Mouse (Mus musculus) liver, embryonic 16.5 days (tissue): ENCODE measurements around the gene Pld4. TPM values are rescaled to one million over a fixed set of nuclear protein-coding genes. Genes with fewer than 3 reads are reported as not detected.

ENCODE experiments used
- ATAC-seq: fragments of 200-750 bp; cut with Nextera tagmentation; 2 replicates; pipeline ENCODE4 v1.8.0; 2017; ENCODE audit warnings: low read depth, mild to moderate bottlenecking, moderate number of reproducible peaks, moderate library complexity
- H3K27ac ChIP-seq: fragments of 300-500 bp; sonication (generic); 2 replicates; pipeline ENCODE4 v1.5.1; 2014; ENCODE audit warnings: mild to moderate bottlenecking, low read length
- H3K27me3 ChIP-seq: fragments of 300-500 bp; sonication (generic); 2 replicates; pipeline ENCODE4 v1.6.1; 2014; ENCODE audit warnings: low read depth, low read length, mixed read lengths; ENCODE audit not compliant: control insufficient read depth, insufficient read depth
- H3K36me3 ChIP-seq: fragments of 300-500 bp; sonication (generic); 2 replicates; pipeline ENCODE4 v1.6.1; 2014; ENCODE audit warnings: mild to moderate bottlenecking; ENCODE audit not compliant: control insufficient read depth, insufficient read depth
- H3K4me1 ChIP-seq: fragments of 300-500 bp; sonication (generic); 2 replicates; pipeline ENCODE4 v1.6.1; 2014; ENCODE audit warnings: low read depth, low read length, mixed read lengths; ENCODE audit not compliant: control insufficient read depth
- H3K4me2 ChIP-seq: fragments of 300-500 bp; sonication (generic); 2 replicates; pipeline ENCODE4 v1.6.1; 2014; ENCODE audit warnings: low read depth, low read length, mixed read lengths
- H3K4me3 ChIP-seq: fragments of 300-500 bp; sonication (generic); 2 replicates; pipeline ENCODE4 v1.5.1; 2014; ENCODE audit warnings: low read depth, mild to moderate bottlenecking, low read length
- H3K9ac ChIP-seq: fragments of 300-500 bp; sonication (generic); 2 replicates; pipeline ENCODE4 v1.6.1; 2014; ENCODE audit warnings: low read depth, low read length
- H3K9me3 ChIP-seq: fragments of 300-500 bp; sonication (generic); replicated peaks from 2 replicates; pipeline ENCODE4 v1.6.1; 2016; ENCODE audit warnings: low read length; ENCODE audit not compliant: control insufficient read depth
- WGBS: fragments of 180-500 bp; shearing (Covaris S2); extraction: QIAGEN DNeasy Blood & Tissue Kit; methylation state at CpG from one replicate; pipeline ENCODE4 v1.1.7; 2014; ENCODE audit not compliant: insufficient replicate concordance; 5-methylcytosine and 5-hydroxymethylcytosine counted together
- polyA plus RNA-seq: library from polyadenylated mRNA; unstranded; fragments of >200 nt; fragmentation: Nextera tagmentation; extraction: Ambion mirVana; gene quantifications from 2 replicates; pipeline ENCODE4 v1.2.1, GENCODE M21; 2015

Pld4 gene
- polyA plus RNA-seq = 19.4 and 20.3 TPM in 2 replicates

- H3K4me3 ChIP-seq = peak within 1 kb of the TSS; percentile 26
- 21% methylated on average over 4 of the region's 4 CpGs for WGBS
- H3K4me1 ChIP-seq = peaks cover 3% of the 10 kb centered on the region; the same call in 1 of the 2 replicates
- H3K36me3 ChIP-seq = no peaks in the 10 kb centered on the region
- no peaks in the 10 kb centered on the region for H3K27me3 ChIP-seq
- no peak for ATAC-seq
- no peak within 1 kb of the TSS for H3K4me2 ChIP-seq
- H3K9me3 ChIP-seq = no peaks in the 10 kb centered on the region
- H3K9ac ChIP-seq = no peak within 1 kb of the TSS
- peak within 1 kb of the TSS; percentile 41 for H3K27ac ChIP-seq
Observed at GRCm38 (mm10) chr12:112760154-112760926, at the start of gene Pld4. TSS of gene Pld4 (plus strand) at chr12:112760655.

DNA sequence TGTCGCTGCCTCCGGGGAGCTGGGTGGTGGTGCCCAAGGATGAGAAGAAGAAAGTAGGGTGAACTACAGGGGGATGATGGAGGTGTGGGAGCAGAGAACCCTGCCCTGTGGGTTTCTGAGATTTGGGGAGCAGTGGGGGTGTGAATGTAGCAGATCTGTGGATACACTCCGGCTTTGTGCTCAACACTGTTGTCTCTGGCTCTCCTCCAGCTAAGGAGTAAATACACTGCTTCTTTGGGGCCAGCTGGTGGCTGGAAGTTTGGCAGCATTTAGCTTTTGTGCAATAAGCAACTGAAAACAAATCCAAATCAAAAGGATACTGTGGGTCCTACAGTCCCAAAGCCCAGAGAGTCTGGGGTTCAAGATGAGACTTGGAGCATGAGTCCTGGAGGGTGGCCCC is 46.5 kb upstream of the Pld4 start:
- Histone ChIP-seq H3K27ac (no peak overlapping the region), H3K9ac (no peak overlapping the region), H3K4me1 (no peaks in the 10 kb centered on the region; the same call in 1 of the 2 replicates), H3K4me3 (no peak overlapping the region), H3K36me3 (no peaks in the 10 kb centered on the region), H3K4me2 (no peak overlapping the region), H3K27me3 (no peaks in the 10 kb centered on the region), H3K9me3 (no peaks in the 10 kb centered on the region)
- WGBS = 48% methylated on average over 3 of the region's 3 CpGs
- ATAC-seq = peak; percentile 33; the same call in 1 of the 2 replicates

- Histone ChIP-seq H3K4me3 (no peak overlapping the region), H3K9ac (no peak overlapping the region), H3K4me2 (no peak overlapping the region), H3K9me3 (no peaks in the 10 kb centered on the region), H3K27me3 (peaks cover 17% of the 10 kb centered on the region), H3K4me1 (peaks cover 1% of the 10 kb centered on the region; the same call in 1 of the 2 replicates), H3K27ac (no peak overlapping the region), H3K36me3 (no peaks in the 10 kb centered on the region)
- no peak for ATAC-seq
- WGBS = 26% methylated on average over 7 of the region's 7 CpGs
Observed at GRCm38 (mm10) chr12:112717140-112717539, 43.3 kb upstream of the Pld4 start.

DNA sequence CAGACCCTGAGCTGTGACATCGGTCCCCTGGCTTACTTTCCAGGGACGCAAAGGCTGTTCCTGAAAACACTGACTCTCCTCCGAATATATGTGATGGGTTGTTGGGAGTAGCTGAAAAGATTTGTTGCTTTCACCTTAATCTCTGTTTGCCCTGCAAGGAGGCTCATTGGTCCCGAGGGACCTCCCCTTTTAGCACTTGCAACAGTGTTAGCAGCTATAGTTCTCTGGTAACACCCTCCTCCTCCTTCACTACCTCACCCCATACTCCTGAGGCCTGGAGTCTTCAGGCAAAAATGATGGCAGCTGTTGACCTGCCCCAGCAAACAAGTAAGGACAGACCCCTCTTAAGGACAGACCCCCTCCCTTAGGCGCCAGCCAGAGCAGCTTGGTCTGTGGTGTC is 41.5 kb upstream of the Pld4 start:
- Histone ChIP-seq H3K9me3 (no peaks in the 10 kb centered on the region), H3K9ac (no peak overlapping the region), H3K36me3 (no peaks in the 10 kb centered on the region), H3K27me3 (peaks cover 32% of the 10 kb centered on the region), H3K4me2 (no peak overlapping the region), H3K27ac (no peak overlapping the region), H3K4me1 (peaks cover 3% of the 10 kb centered on the region), H3K4me3 (no peak overlapping the region)
- no peak for ATAC-seq
- WGBS = 48% methylated on average over 5 of the region's 5 CpGs

- H3K36me3 ChIP-seq = no peaks in the 10 kb centered on the region
- H3K27ac ChIP-seq = peak within 1 kb of the TSS; percentile 57
- peak within 1 kb of the TSS; percentile 63 for H3K4me3 ChIP-seq
- WGBS = 44% methylated on average over 6 of the region's 6 CpGs
- ATAC-seq = no peak
- H3K4me1 ChIP-seq = peaks cover 3% of the 10 kb centered on the region
- H3K9ac ChIP-seq = peak within 1 kb of the TSS; percentile 10; the same call in 1 of the 2 replicates
- H3K27me3 ChIP-seq = peaks cover 32% of the 10 kb centered on the region
- H3K9me3 ChIP-seq = no peaks in the 10 kb centered on the region
- peak within 1 kb of the TSS; percentile 2 for H3K4me2 ChIP-seq
Observed at GRCm38 (mm10) chr12:112720216-112720615, 40.2 kb upstream of the Pld4 start, which contains the start of gene Cep170b. TSS of gene Cep170b (plus strand) at chr12:112720455.

- ATAC-seq = no peak
- Histone ChIP-seq H3K27ac (peak overlapping the region; percentile 57), H3K9ac (peak overlapping the region; percentile 10; the same call in 1 of the 2 replicates), H3K4me1 (peaks cover 3% of the 10 kb centered on the region), H3K9me3 (no peaks in the 10 kb centered on the region), H3K4me2 (peak overlapping the region; percentile 1; the same call in 1 of the 2 replicates), H3K27me3 (peaks cover 32% of the 10 kb centered on the region), H3K4me3 (peak overlapping the region; percentile 63), H3K36me3 (no peaks in the 10 kb centered on the region)
- WGBS = 50% methylated on average over 12 of the region's 12 CpGs
Observed at GRCm38 (mm10) chr12:112720890-112721423, 39.5 kb upstream of the Pld4 start.

- peak overlapping the region; percentile 53 for H3K9ac ChIP-seq
Observed at GRCm38 (mm10) chr12:112721424-112722239, 38.8 kb upstream of the Pld4 start.

DNA sequence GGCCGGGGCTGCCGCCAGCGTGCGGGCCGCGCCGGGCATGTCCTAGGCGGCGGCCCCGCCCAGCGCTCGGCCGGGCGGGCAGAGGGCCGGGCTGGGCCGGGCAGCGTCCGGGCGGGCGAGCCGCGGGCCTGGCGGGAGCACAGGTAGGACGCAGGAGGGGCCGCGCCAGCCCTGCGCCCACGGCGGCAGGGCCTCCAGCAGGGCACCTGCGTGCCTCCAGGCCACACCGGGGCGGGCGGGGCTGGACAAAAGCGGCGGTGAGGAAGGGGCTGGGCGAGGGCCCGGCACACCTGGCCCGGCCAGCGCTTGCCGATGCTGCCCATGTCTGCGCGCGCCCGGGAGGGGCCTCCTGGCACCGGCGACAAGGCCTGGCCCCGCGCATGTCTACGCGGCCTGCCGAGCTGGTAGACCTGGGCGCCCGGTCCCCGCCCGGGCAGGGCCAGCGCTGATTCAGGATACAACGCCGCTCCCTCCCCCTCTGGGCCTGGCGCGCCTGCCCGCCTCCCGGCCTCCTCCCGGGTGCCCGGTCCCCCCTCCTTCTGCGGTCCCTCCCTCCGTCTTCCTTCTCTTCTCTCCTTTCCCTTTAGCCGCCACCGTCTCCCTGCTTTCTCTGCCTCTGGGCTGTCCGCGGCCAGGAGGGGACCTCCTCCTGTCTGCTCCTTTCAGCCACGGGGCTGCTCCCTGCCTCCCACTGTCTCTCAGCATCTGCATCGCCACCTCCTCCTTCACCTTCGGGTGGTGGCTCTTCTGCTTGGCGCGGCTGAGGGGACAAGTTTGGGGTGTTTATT is 38.0 kb upstream of the Pld4 start:
- Histone ChIP-seq H3K4me3 (peak overlapping the region; percentile 63), H3K9me3 (no peaks in the 10 kb centered on the region), H3K27me3 (peaks cover 32% of the 10 kb centered on the region), H3K4me2 (peak overlapping the region; percentile 66), H3K36me3 (no peaks in the 10 kb centered on the region), H3K4me1 (peaks cover 3% of the 10 kb centered on the region), H3K27ac (peak overlapping the region; percentile 56; the same call in 1 of the 2 replicates), H3K9ac (peak overlapping the region; percentile 53)
- WGBS = 1% methylated on average over 52 of the region's 75 CpGs
- 0 out of 2 replicates have a peak, but pooled peaks have one; percentile 8 for ATAC-seq

More at GRCm38 (mm10) chr12:112721424-112722239, 38.8 kb upstream of the Pld4 start:
- Histone ChIP-seq H3K27ac (peak overlapping the region; percentile 57), H3K36me3 (no peaks in the 10 kb centered on the region), H3K4me1 (peaks cover 3% of the 10 kb centered on the region), H3K4me3 (peak overlapping the region; percentile 63), H3K9me3 (no peaks in the 10 kb centered on the region), H3K27me3 (peaks cover 32% of the 10 kb centered on the region), H3K4me2 (peak overlapping the region; percentile 66)
- ATAC-seq = peak; percentile 78
- WGBS = 12% methylated on average over 31 of the region's 69 CpGs
